Mouse (Mus musculus) forebrain, embryonic 10.5 days (tissue): Measurements from ENCODE around the gene Pamr1. TPM values are rescaled to one million over a fixed set of nuclear protein-coding genes. Genes with fewer than 3 reads are reported as not detected.

Source experiments
- DNase-seq: peaks from one replicate; pipeline ENCODE4 v3.0.0-alpha.2; 2017; ENCODE audit warnings: low spot score; ENCODE audit errors: extremely low spot score
- H3K27ac ChIP-seq: fragments of 300-500 bp; sonication (generic); 2 replicates; pipeline ENCODE4 v1.5.1; 2016; ENCODE audit warnings: mild to moderate bottlenecking
- H3K27me3 ChIP-seq: fragments of 300-500 bp; sonication (generic); 2 replicates; pipeline ENCODE4 v1.6.1; 2016; ENCODE audit warnings: mild to moderate bottlenecking; ENCODE audit not compliant: poor library complexity, severe bottlenecking
- H3K36me3 ChIP-seq: fragments of 300-500 bp; sonication (generic); replicated peaks from 2 replicates; pipeline ENCODE4 v1.6.1; 2016; ENCODE audit warnings: mild to moderate bottlenecking, moderate library complexity
- H3K4me1 ChIP-seq: fragments of 300-500 bp; sonication (generic); 2 replicates; pipeline ENCODE4 v1.6.1; 2016
- H3K4me3 ChIP-seq: fragments of 300-500 bp; sonication (generic); 2 replicates; pipeline ENCODE4 v1.5.1; 2016; ENCODE audit warnings: mild to moderate bottlenecking, moderate library complexity
- H3K9me3 ChIP-seq: fragments of 300-500 bp; sonication (generic); 2 replicates; pipeline ENCODE4 v1.6.1; 2016; ENCODE audit warnings: mild to moderate bottlenecking, moderate library complexity
- WGBS: fragments of 180-500 bp; shearing (Covaris S2); methylation state at CpG from one replicate; pipeline ENCODE4 v1.1.7; 2016; 5-methylcytosine and 5-hydroxymethylcytosine counted together
- polyA plus RNA-seq: library from polyadenylated mRNA; unstranded; fragments of >200 nt; fragmentation: Nextera tagmentation; extraction: Ambion mirVana; gene quantifications from 2 replicates; pipeline ENCODE4 v1.2.1, GENCODE M21; 2016

The Pamr1 gene
- polyA plus RNA-seq, 1 experiment from 2014 or later = 0.38 TPM

GRCm38 (mm10) chr2:102620744-102621429, 71.1 kb downstream of the Pamr1 start:
- Histone ChIP-seq H3K4me1 (peaks cover 5% of the 10 kb centered on the region; the same call in 1 of the 2 replicates), H3K27me3 (no peaks in the 10 kb centered on the region), H3K36me3 (no peaks in the 10 kb centered on the region), H3K27ac (no peak overlapping the region), H3K9me3 (no peaks in the 10 kb centered on the region), H3K4me3 (no peak overlapping the region)
- DNase-seq = no peak
- WGBS = 77% methylated on average over 12 of the region's 12 CpGs

GRCm38 (mm10) chr2:102622176-102622575, 72.4 kb downstream of the Pamr1 start:
- H3K36me3 ChIP-seq = no peaks in the 10 kb centered on the region
- H3K27me3 ChIP-seq = no peaks in the 10 kb centered on the region
- H3K4me3 ChIP-seq = no peak overlapping the region
- H3K9me3 ChIP-seq = no peaks in the 10 kb centered on the region
- no peak overlapping the region for H3K27ac ChIP-seq
- WGBS = 92% methylated on average over 5 of the region's 5 CpGs
- no peak for DNase-seq
- H3K4me1 ChIP-seq = peaks cover 5% of the 10 kb centered on the region; the same call in 1 of the 2 replicates

GRCm38 (mm10) chr2:102622943-102623342, 73.1 kb downstream of the Pamr1 start:
- Histone ChIP-seq H3K27me3 (no peaks in the 10 kb centered on the region), H3K4me3 (no peak overlapping the region), H3K4me1 (peaks cover 5% of the 10 kb centered on the region; the same call in 1 of the 2 replicates), H3K27ac (no peak overlapping the region), H3K36me3 (no peaks in the 10 kb centered on the region), H3K9me3 (no peaks in the 10 kb centered on the region)
- DNase-seq = no peak

GRCm38 (mm10) chr2:102624538-102624937, 74.7 kb downstream of the Pamr1 start:
- no peak overlapping the region for H3K4me3 ChIP-seq
- no peak overlapping the region for H3K27ac ChIP-seq
- H3K36me3 ChIP-seq = no peaks in the 10 kb centered on the region
- WGBS = 86% methylated on average over 1 of the region's 1 CpGs
- H3K27me3 ChIP-seq = no peaks in the 10 kb centered on the region
- no peaks in the 10 kb centered on the region for H3K9me3 ChIP-seq
- H3K4me1 ChIP-seq = peaks cover 5% of the 10 kb centered on the region; the same call in 1 of the 2 replicates
- no peak for DNase-seq

GRCm38 (mm10) chr2:102632361-102632760, 82.5 kb downstream of the Pamr1 start:
- H3K36me3 ChIP-seq = no peaks in the 10 kb centered on the region
- H3K4me1 ChIP-seq = no peaks in the 10 kb centered on the region
- 93% methylated on average over 4 of the region's 4 CpGs for WGBS
- no peak for DNase-seq
- H3K27me3 ChIP-seq = no peaks in the 10 kb centered on the region
- H3K9me3 ChIP-seq = no peaks in the 10 kb centered on the region
- H3K27ac ChIP-seq = no peak overlapping the region
- H3K4me3 ChIP-seq = no peak overlapping the region

- Histone ChIP-seq H3K4me1 (no peaks in the 10 kb centered on the region), H3K4me3 (no peak overlapping the region), H3K36me3 (no peaks in the 10 kb centered on the region), H3K27ac (no peak overlapping the region), H3K27me3 (no peaks in the 10 kb centered on the region), H3K9me3 (no peaks in the 10 kb centered on the region)
- WGBS = 90% methylated on average over 1 of the region's 1 CpGs
- no peak for DNase-seq
Measured at GRCm38 (mm10) chr2:102634010-102634409, 84.2 kb downstream of the Pamr1 start.

GRCm38 (mm10) chr2:102635523-102636060, 85.8 kb downstream of the Pamr1 start:
- no peaks in the 10 kb centered on the region for H3K9me3 ChIP-seq
- 88% methylated on average over 3 of the region's 3 CpGs for WGBS
- H3K27ac ChIP-seq = no peak overlapping the region
- DNase-seq = no peak
- no peak overlapping the region for H3K4me3 ChIP-seq
- no peaks in the 10 kb centered on the region for H3K27me3 ChIP-seq
- H3K36me3 ChIP-seq = no peaks in the 10 kb centered on the region
- H3K4me1 ChIP-seq = no peaks in the 10 kb centered on the region

- Histone ChIP-seq H3K36me3 (no peaks in the 10 kb centered on the region), H3K27me3 (no peaks in the 10 kb centered on the region), H3K27ac (no peak overlapping the region), H3K9me3 (no peaks in the 10 kb centered on the region), H3K4me1 (no peaks in the 10 kb centered on the region), H3K4me3 (no peak overlapping the region)
- no peak for DNase-seq
- WGBS = 90% methylated on average over 7 of the region's 7 CpGs
Measured at GRCm38 (mm10) chr2:102636116-102636600, 86.3 kb downstream of the Pamr1 start.

- Histone ChIP-seq H3K36me3 (no peaks in the 10 kb centered on the region), H3K4me1 (no peaks in the 10 kb centered on the region), H3K27ac (no peak overlapping the region), H3K9me3 (no peaks in the 10 kb centered on the region), H3K27me3 (no peaks in the 10 kb centered on the region), H3K4me3 (no peak overlapping the region)
- no peak for DNase-seq
- WGBS = 85% methylated on average over 5 of the region's 5 CpGs
Measured at GRCm38 (mm10) chr2:102638140-102638539, 88.3 kb downstream of the Pamr1 start.

GRCm38 (mm10) chr2:102638690-102639089, 88.9 kb downstream of the Pamr1 start:
- H3K4me3 ChIP-seq = no peak overlapping the region
- no peaks in the 10 kb centered on the region for H3K36me3 ChIP-seq
- H3K4me1 ChIP-seq = no peaks in the 10 kb centered on the region
- no peaks in the 10 kb centered on the region for H3K9me3 ChIP-seq
- 83% methylated on average over 2 of the region's 2 CpGs for WGBS
- no peak overlapping the region for H3K27ac ChIP-seq
- no peaks in the 10 kb centered on the region for H3K27me3 ChIP-seq
- DNase-seq = no peak

GRCm38 (mm10) chr2:102648845-102649500, 99.2 kb downstream of the Pamr1 start:
- Histone ChIP-seq H3K27ac (no peak overlapping the region), H3K4me1 (no peaks in the 10 kb centered on the region)

GRCm38 (mm10) chr2:102650322-102650721, 100.5 kb downstream of the Pamr1 start:
- no peaks in the 10 kb centered on the region for H3K36me3 ChIP-seq
- H3K9me3 ChIP-seq = no peaks in the 10 kb centered on the region
- no peak overlapping the region for H3K27ac ChIP-seq
- no peak for DNase-seq
- H3K4me3 ChIP-seq = no peak overlapping the region
- no peaks in the 10 kb centered on the region for H3K4me1 ChIP-seq
- no peaks in the 10 kb centered on the region for H3K27me3 ChIP-seq
- WGBS = 87% methylated on average over 4 of the region's 4 CpGs

More at GRCm38 (mm10) chr2:102648845-102649500, 99.2 kb downstream of the Pamr1 start:
- no peaks in the 10 kb centered on the region for H3K36me3 ChIP-seq
- no peak for DNase-seq
- no peak overlapping the region for H3K4me3 ChIP-seq
- no peaks in the 10 kb centered on the region for H3K9me3 ChIP-seq
- H3K27me3 ChIP-seq = no peaks in the 10 kb centered on the region
- 89% methylated on average over 10 of the region's 10 CpGs for WGBS
